Mouse (Mus musculus): ENCODE measurements at regions not wholly inside any gene's neighbourhood (a gene's known extent, or its start where the extent isn't known, plus 50 kb on each side); places are given as distances from the start of the nearest gene placed in this dataset.

GRCm38 (mm10) chr3:11323101-11323500 is 987.6 kb upstream of the Gm38303 start:
- no peak for TF ChIP-seq TCF12 (IDR thresholded peaks at IDR 0.05; ENCODE audit: low read depth, low read length)
- TF ChIP-seq CTCF (IDR thresholded peaks at IDR 0.05 in 2 of 3, conservative IDR thresholded peaks at IDR 0.05 in 1 of 3; ENCODE audit: control insufficient read depth in 1 of 3, insufficient read depth in 1 of 3, low read depth in 2 of 3, low read length in 3 of 3, poor library complexity in 1 of 3, severe bottlenecking in 1 of 3) = no peak
- no peak for TF ChIP-seq ZMIZ1 (IDR thresholded peaks at IDR 0.05; ENCODE audit: low read depth, low read length)
- no peak for TF ChIP-seq ELF1 (IDR thresholded peaks at IDR 0.05; ENCODE audit: low read depth, low read length)
- TF ChIP-seq CHD1 (IDR thresholded peaks at IDR 0.05; ENCODE audit: low read depth, low read length) = no peak
- TF ChIP-seq KAT2A (conservative IDR thresholded peaks at IDR 0.05; ENCODE audit: low read depth, low read length) = no peak
- TF ChIP-seq MAX (IDR thresholded peaks at IDR 0.05; ENCODE audit: low read length) = no peak
- no peak for TF ChIP-seq GABPA (IDR thresholded peaks at IDR 0.05; ENCODE audit: low read depth, low read length)
- no peak for TF ChIP-seq POLR2A (IDR thresholded peaks at IDR 0.05; ENCODE audit: control insufficient read depth in 1 of 2, insufficient read depth in 1 of 2, low read depth in 1 of 2, low read length in 2 of 2, poor library complexity in 1 of 2)
- TF ChIP-seq E2F4 (IDR thresholded peaks at IDR 0.05; ENCODE audit: borderline replicate concordance, low read depth, low read length) = no peak
- TF ChIP-seq RAD21 (IDR thresholded peaks at IDR 0.05; ENCODE audit: low read depth, low read length) = no peak
- TF ChIP-seq UBTF (IDR thresholded peaks at IDR 0.05; ENCODE audit: borderline replicate concordance, insufficient read depth, low read depth, low read length) = no peak
- no peak for TF ChIP-seq USF2 (IDR thresholded peaks at IDR 0.05; ENCODE audit: borderline replicate concordance in 1 of 2, insufficient read depth in 1 of 2, low read depth in 1 of 2, low read length in 2 of 2)
- TF ChIP-seq GATA1 (IDR thresholded peaks at IDR 0.05; ENCODE audit: low read depth, low read length) = no peak

Data from MEL (cell line).